Mouse (Mus musculus): ENCODE measurements at regions not wholly inside any gene's neighbourhood (a gene's known extent, or its start where the extent isn't known, plus 50 kb on each side); places are given as distances from the start of the nearest gene placed in this dataset.
"Not testable (repeated sequence)": the region's sequence is repeated elsewhere in the genome, so short reads cannot be mapped to it uniquely, and the experiment has no call there.

- Histone ChIP-seq H3K4me3 (ENCODE audit: low read depth, low read length) (no peak overlapping the region), H3K9me3 (ENCODE audit: control insufficient read depth, low read length) (no peaks in the 10 kb centered on the region), H3K4me1 (ENCODE audit: control insufficient read depth, insufficient read depth, low read length) (no peaks in the 10 kb centered on the region), H3K27me3 (ENCODE audit: control insufficient read depth, insufficient read depth, low read length) (no peaks in the 10 kb centered on the region), H3K4me2 (ENCODE audit: low read depth, low read length) (no peak overlapping the region), H3K36me3 (ENCODE audit: control insufficient read depth, insufficient read depth, low read length) (no peaks in the 10 kb centered on the region), H3K27ac (ENCODE audit: low read depth, low read length) (no peak overlapping the region), H3K9ac (replicated peaks; ENCODE audit: low read depth, low read length) (no peak overlapping the region)
- 22% methylated on average over 3 of the region's 3 CpGs for WGBS
- no peak for ATAC-seq (ENCODE audit: low read depth)
These were observed 1151.3 kb upstream of the Prmt6 start for GRCm38 (mm10) chr3:111402135-111402534.

DNA sequence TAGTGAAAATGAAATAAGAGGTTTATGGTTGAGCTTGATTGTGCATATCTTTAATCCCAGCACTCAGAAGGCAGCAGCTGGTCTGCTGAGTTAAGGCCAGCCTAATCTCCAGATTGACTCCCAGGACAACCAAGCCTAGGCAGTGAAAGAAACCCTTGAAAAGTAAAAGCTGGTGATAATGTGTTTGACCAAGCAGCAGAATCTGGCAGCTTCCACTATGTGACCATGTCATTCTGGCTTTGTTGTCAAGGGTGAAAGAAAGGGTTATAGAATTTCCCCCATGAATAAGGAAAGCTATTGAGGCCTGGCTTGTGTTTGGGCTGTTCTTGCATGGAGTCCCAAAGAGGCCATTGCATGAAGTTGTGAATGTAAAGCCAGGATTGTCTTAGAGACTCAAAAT lies 1142.3 kb upstream of the Prmt6 start:
- no peak overlapping the region for H3K4me3 ChIP-seq (ENCODE audit: low read depth, low read length)
- H3K4me1 ChIP-seq (ENCODE audit: control insufficient read depth, insufficient read depth, low read length), result no peaks in the 10 kb centered on the region
- no peaks in the 10 kb centered on the region for H3K9me3 ChIP-seq (ENCODE audit: control insufficient read depth, low read length)
- H3K36me3 ChIP-seq (ENCODE audit: control insufficient read depth, insufficient read depth, low read length), result no peaks in the 10 kb centered on the region
- no peak overlapping the region for H3K4me2 ChIP-seq (ENCODE audit: low read depth, low read length)
- H3K9ac ChIP-seq (replicated peaks; ENCODE audit: low read depth, low read length), result no peak overlapping the region
- no peak for ATAC-seq (ENCODE audit: low read depth)
- no peaks in the 10 kb centered on the region for H3K27me3 ChIP-seq (ENCODE audit: control insufficient read depth, insufficient read depth, low read length)
- H3K27ac ChIP-seq (ENCODE audit: low read depth, low read length), result no peak overlapping the region

GRCm38 (mm10) chr3:111392713-111393112 lies 1141.9 kb upstream of the Prmt6 start:
- not testable (repeated sequence) for H3K9ac ChIP-seq (replicated peaks; ENCODE audit: low read depth, low read length); H3K27me3 ChIP-seq (ENCODE audit: control insufficient read depth, insufficient read depth, low read length); H3K9me3 ChIP-seq (ENCODE audit: control insufficient read depth, low read length); H3K4me2 ChIP-seq (ENCODE audit: low read depth, low read length); H3K4me1 ChIP-seq (ENCODE audit: control insufficient read depth, insufficient read depth, low read length); ATAC-seq (ENCODE audit: low read depth); H3K27ac ChIP-seq (ENCODE audit: low read depth, low read length); H3K36me3 ChIP-seq (ENCODE audit: control insufficient read depth, insufficient read depth, low read length); H3K4me3 ChIP-seq (ENCODE audit: low read depth, low read length)
- WGBS, result 50% methylated on average over 1 of the region's 1 CpGs

- Histone ChIP-seq H3K27ac (ENCODE audit: low read depth, low read length) (no peak overlapping the region), H3K4me2 (ENCODE audit: low read depth, low read length) (no peak overlapping the region), H3K4me3 (ENCODE audit: low read depth, low read length) (no peak overlapping the region), H3K4me1 (ENCODE audit: control insufficient read depth, insufficient read depth, low read length) (no peaks in the 10 kb centered on the region), H3K36me3 (ENCODE audit: control insufficient read depth, insufficient read depth, low read length) (no peaks in the 10 kb centered on the region), H3K9me3 (ENCODE audit: control insufficient read depth, low read length) (no peaks in the 10 kb centered on the region), H3K27me3 (ENCODE audit: control insufficient read depth, insufficient read depth, low read length) (no peaks in the 10 kb centered on the region), H3K9ac (replicated peaks; ENCODE audit: low read depth, low read length) (no peak overlapping the region)
- WGBS, result 90% methylated on average over 1 of the region's 1 CpGs
- no peak for ATAC-seq (ENCODE audit: low read depth)
These were observed 1135.9 kb upstream of the Prmt6 start for GRCm38 (mm10) chr3:111386745-111387144.

- Histone ChIP-seq H3K4me1 (ENCODE audit: control insufficient read depth, insufficient read depth, low read length) (no peaks in the 10 kb centered on the region), H3K27ac (ENCODE audit: low read depth, low read length) (no peak overlapping the region), H3K9me3 (ENCODE audit: control insufficient read depth, low read length) (no peaks in the 10 kb centered on the region), H3K36me3 (ENCODE audit: control insufficient read depth, insufficient read depth, low read length) (no peaks in the 10 kb centered on the region), H3K4me2 (ENCODE audit: low read depth, low read length) (no peak overlapping the region), H3K9ac (replicated peaks; ENCODE audit: low read depth, low read length) (no peak overlapping the region), H3K27me3 (ENCODE audit: control insufficient read depth, insufficient read depth, low read length) (no peaks in the 10 kb centered on the region), H3K4me3 (ENCODE audit: low read depth, low read length) (no peak overlapping the region)
- ATAC-seq (ENCODE audit: low read depth), result no peak
These were observed 1135.5 kb upstream of the Prmt6 start for GRCm38 (mm10) chr3:111386334-111386733.

- Histone ChIP-seq H3K27ac (ENCODE audit: low read depth, low read length) (no peak overlapping the region), H3K9ac (replicated peaks; ENCODE audit: low read depth, low read length) (no peak overlapping the region), H3K27me3 (ENCODE audit: control insufficient read depth, insufficient read depth, low read length) (no peaks in the 10 kb centered on the region), H3K4me1 (ENCODE audit: control insufficient read depth, insufficient read depth, low read length) (no peaks in the 10 kb centered on the region), H3K36me3 (ENCODE audit: control insufficient read depth, insufficient read depth, low read length) (no peaks in the 10 kb centered on the region), H3K4me2 (ENCODE audit: low read depth, low read length) (no peak overlapping the region), H3K4me3 (ENCODE audit: low read depth, low read length) (no peak overlapping the region), H3K9me3 (ENCODE audit: control insufficient read depth, low read length) (no peaks in the 10 kb centered on the region)
- WGBS, result 94% methylated on average over 7 of the region's 7 CpGs
- no peak for ATAC-seq (ENCODE audit: low read depth)
These were observed 1134.8 kb upstream of the Prmt6 start for GRCm38 (mm10) chr3:111385627-111386026.

GRCm38 (mm10) chr3:111371259-111371658 lies 1120.5 kb upstream of the Prmt6 start:
- Histone ChIP-seq H3K9me3 (ENCODE audit: control insufficient read depth, low read length) (no peaks in the 10 kb centered on the region), H3K27me3 (ENCODE audit: control insufficient read depth, insufficient read depth, low read length) (no peaks in the 10 kb centered on the region), H3K27ac (ENCODE audit: low read depth, low read length) (no peak overlapping the region), H3K9ac (replicated peaks; ENCODE audit: low read depth, low read length) (no peak overlapping the region), H3K4me2 (ENCODE audit: low read depth, low read length) (no peak overlapping the region), H3K36me3 (ENCODE audit: control insufficient read depth, insufficient read depth, low read length) (no peaks in the 10 kb centered on the region), H3K4me3 (ENCODE audit: low read depth, low read length) (no peak overlapping the region), H3K4me1 (ENCODE audit: control insufficient read depth, insufficient read depth, low read length) (no peaks in the 10 kb centered on the region)
- 81% methylated on average over 1 of the region's 1 CpGs for WGBS
- no peak for ATAC-seq (ENCODE audit: low read depth)

DNA sequence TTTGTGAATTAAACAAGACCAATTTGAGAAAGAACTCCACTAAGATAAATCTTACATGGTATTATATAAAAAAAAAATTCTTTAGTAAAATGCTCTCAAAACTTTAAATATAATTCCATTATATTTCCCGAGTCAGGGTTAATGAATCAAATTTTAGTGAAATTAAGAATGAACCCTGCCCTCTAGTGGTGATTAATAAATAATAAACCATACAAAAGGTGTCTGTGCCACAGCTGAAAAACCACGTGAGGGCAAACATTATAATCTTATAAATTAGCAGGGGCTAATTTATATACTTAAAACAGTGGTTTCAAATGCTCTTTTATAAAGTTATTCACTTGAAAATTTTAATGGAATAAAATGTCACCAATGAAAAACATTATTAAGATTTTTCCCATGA lies 1087.4 kb upstream of the Prmt6 start:
- Histone ChIP-seq H3K36me3 (ENCODE audit: control insufficient read depth, insufficient read depth, low read length) (no peaks in the 10 kb centered on the region), H3K4me2 (ENCODE audit: low read depth, low read length) (no peak overlapping the region), H3K9me3 (ENCODE audit: control insufficient read depth, low read length) (no peaks in the 10 kb centered on the region), H3K9ac (replicated peaks; ENCODE audit: low read depth, low read length) (no peak overlapping the region), H3K27ac (ENCODE audit: low read depth, low read length) (no peak overlapping the region), H3K4me1 (ENCODE audit: control insufficient read depth, insufficient read depth, low read length) (no peaks in the 10 kb centered on the region), H3K27me3 (ENCODE audit: control insufficient read depth, insufficient read depth, low read length) (no peaks in the 10 kb centered on the region), H3K4me3 (ENCODE audit: low read depth, low read length) (no peak overlapping the region)
- 36% methylated on average over 2 of the region's 2 CpGs for WGBS
- no peak for ATAC-seq (ENCODE audit: low read depth)

DNA sequence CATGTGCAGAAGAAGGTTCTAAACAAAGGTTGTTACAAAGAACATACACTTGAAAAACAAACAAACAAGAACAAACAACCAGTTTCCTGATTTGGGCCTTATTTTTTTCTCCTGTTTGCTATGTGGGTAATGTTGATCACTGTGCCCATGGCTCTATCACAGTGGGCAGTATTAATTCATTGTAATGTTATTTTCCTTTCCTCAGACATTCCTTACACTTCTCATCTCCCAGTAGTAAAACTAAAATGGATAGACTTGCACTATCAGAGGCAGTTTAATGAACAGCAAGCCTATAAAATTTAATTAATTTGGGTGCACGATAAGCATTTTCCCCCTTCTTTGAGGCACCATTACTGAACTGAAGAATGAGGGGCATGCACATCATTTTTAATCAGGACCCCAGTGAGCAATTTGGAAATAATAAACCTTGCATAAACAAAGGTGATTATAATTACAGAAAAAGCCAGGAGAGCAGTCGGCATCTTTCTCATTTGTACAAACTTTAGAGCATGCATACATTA lies 1040.3 kb upstream of the Prmt6 start:
- Histone ChIP-seq H3K27me3 (ENCODE audit: control insufficient read depth, insufficient read depth, low read length) (no peaks in the 10 kb centered on the region), H3K36me3 (ENCODE audit: control insufficient read depth, insufficient read depth, low read length) (no peaks in the 10 kb centered on the region), H3K4me3 (ENCODE audit: low read depth, low read length) (no peak overlapping the region), H3K4me1 (ENCODE audit: control insufficient read depth, insufficient read depth, low read length) (no peaks in the 10 kb centered on the region), H3K27ac (ENCODE audit: low read depth, low read length) (no peak overlapping the region), H3K9me3 (ENCODE audit: control insufficient read depth, low read length) (no peaks in the 10 kb centered on the region), H3K9ac (replicated peaks; ENCODE audit: low read depth, low read length) (no peak overlapping the region), H3K4me2 (ENCODE audit: low read depth, low read length) (no peak overlapping the region)
- 58% methylated on average over 2 of the region's 2 CpGs for WGBS
- ATAC-seq (ENCODE audit: low read depth), result peak; percentile 90

DNA sequence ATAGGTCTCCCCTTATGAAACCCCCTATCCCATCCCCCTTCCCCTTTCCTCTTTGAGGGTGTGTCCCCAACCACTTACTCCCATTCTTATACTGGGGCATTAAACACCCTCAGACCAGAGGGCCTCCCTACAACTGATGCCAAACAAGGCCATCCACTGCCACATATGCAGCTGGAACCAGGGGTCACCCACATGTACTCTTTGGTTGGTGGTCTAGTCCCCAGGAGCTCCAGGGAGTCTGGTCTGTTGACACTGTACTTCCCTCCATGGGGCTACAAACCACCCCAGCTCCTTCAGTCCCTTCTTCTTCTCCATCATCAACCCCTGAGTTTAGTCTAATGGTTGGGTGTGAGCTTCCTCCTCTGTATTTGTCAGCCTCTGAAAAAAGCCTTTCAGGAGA lies 1030.8 kb upstream of the Prmt6 start:
- no peak for ATAC-seq (ENCODE audit: low read depth)
- Histone ChIP-seq H3K4me3 (ENCODE audit: low read depth, low read length) (no peak overlapping the region), H3K27ac (ENCODE audit: low read depth, low read length) (no peak overlapping the region), H3K9me3 (ENCODE audit: control insufficient read depth, low read length) (no peaks in the 10 kb centered on the region), H3K9ac (replicated peaks; ENCODE audit: low read depth, low read length) (no peak overlapping the region), H3K36me3 (ENCODE audit: control insufficient read depth, insufficient read depth, low read length) (no peaks in the 10 kb centered on the region), H3K4me1 (ENCODE audit: control insufficient read depth, insufficient read depth, low read length) (no peaks in the 10 kb centered on the region), H3K27me3 (ENCODE audit: control insufficient read depth, insufficient read depth, low read length) (no peaks in the 10 kb centered on the region), H3K4me2 (ENCODE audit: low read depth, low read length) (no peak overlapping the region)

Data from neural tube, embryonic 14.5 days (tissue).